Mouse (Mus musculus) erythroid progenitor cell, adult 5-6 weeks (primary cell): ENCODE measurements around the gene Palld. TPM values are rescaled to one million over a fixed set of nuclear protein-coding genes. Genes with fewer than 3 reads are reported as not detected.

ENCODE experiments used
- ATAC-seq: replicated peaks from 2 replicates; pipeline ENCODE4 v1.8.0; 2016; ENCODE audit warnings: moderate number of reproducible peaks, mild to moderate bottlenecking, moderate TSS enrichment, inconsistent platforms; ENCODE audit not compliant: poor library complexity, low FRiP score, severe bottlenecking
- total RNA-seq, 2 experiments: library from RNA; stranded (forward) in 1 of 2; stranded (reverse) in 1 of 2; fragments of 150-400 nt in 1 of 2; fragments of 186-747, 209-891 nt in 1 of 2; gene quantifications; 2 replicates each; pipeline versions ENCODE4 v1.2.3 to v1.2.4; 2015 to 2017; ENCODE audit warnings: low replicate concordance in 2 of 2

Gene Palld
- total RNA-seq (2015; ENCODE audit: low replicate concordance): 0.36 and 3.8 TPM in 2 replicates
- total RNA-seq (2017; ENCODE audit: low replicate concordance): 1.2 TPM in 1 of 2 replicates, not detected in the other

DNA sequence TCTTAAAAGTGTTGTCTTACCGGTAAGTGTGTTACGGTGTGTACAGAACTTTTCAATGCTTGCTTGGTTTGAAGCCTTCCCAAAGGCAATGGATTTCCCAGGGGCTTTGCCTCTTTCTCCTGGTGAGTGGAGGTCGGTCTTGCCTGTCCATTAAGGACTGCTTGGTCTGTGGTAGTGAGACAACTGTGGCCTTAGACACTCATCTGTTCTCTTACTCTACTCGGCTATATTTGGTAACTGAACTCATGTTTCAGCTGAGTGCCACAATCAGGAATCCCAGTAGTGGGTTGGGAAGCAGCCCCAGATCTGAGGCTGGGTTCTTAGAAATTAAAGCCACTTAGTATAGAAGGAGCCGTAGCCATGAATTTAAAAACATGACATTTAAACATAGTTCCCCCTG lies at the start of gene Palld:
Gene Palld, minus strand, starts transcription at position 170 of the 400 bp plus-strand sequence.
- ATAC-seq: no peak

DNA sequence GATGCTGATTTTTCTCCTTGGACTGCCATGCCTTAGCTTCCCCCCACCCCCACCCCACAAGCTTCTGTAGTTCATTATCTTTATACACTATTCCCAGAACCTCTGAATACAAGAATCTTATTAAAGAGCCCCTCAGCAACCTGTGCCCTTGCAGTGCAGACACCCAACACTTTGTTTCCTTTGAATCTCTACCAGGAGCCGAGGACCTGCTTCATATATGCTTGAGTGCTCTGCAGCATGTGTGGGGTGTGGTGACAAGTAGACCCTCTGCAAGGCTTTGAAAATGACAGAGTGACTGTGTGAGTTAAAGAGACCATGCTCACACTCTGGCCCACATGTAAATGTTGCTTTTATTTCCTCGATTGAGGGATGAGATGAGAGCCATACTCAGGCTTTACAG lies 35.1 kb upstream of the Palld start:
- no peak for ATAC-seq

DNA sequence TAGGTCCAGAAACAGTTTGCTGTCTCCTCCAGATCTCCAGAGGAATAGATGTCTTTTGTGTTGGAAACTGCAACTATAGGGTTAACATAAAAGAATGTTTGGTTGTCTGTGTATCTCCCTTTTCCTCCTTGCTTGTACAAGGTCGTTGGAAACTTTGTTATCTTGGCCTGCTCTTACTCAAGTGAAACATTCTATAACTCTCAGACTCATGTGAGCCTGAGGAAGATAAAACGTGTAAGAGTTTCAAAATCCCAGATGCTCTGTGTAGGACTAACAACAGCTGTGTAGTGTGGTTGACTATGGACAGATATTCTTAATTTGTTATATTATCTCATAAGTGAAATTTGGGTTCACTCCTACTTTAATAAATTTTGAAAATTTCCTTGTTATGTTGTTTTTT lies 30.8 kb upstream of the Palld start:
- no peak for ATAC-seq

DNA sequence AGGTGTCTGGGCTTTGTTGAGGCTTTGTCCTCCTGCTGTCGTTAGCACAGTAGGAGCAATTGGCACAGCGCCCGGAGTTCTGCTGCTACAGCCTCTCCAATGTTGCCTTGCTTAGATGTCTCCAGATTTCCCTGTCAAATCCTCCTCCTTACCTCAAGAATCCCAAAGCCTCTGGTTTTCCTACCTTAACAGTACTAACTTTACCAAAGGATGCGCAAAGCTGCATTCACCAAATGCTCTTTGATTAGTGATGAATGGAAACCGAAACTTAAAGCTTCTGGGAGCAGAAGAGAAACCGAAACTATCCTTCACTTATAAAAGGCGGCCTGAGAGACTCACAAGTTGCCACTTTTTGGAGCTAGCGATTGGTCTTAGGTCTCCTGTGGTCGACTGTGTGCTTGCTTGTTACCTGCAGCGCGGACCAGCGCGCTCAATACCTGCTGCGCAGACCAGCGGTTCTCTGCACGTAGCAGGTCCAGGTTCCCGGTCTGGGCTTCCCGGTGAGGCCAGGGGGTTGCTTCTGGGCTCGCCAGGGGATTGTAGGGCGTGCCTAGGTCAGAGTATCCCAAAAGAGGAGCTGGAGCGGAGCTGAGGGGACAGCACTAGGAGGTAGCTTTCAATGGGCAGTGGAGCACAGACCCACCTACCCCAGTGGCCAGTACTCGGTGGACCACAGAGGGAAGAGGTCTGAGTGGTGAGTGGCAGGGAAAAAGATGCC lies 25.4 kb upstream of the Palld start, which contains the start of gene Ddx60:
Gene Ddx60, plus strand, starts transcription at position 311 of the 718 bp plus-strand sequence.
- peak; percentile 64 for ATAC-seq

DNA sequence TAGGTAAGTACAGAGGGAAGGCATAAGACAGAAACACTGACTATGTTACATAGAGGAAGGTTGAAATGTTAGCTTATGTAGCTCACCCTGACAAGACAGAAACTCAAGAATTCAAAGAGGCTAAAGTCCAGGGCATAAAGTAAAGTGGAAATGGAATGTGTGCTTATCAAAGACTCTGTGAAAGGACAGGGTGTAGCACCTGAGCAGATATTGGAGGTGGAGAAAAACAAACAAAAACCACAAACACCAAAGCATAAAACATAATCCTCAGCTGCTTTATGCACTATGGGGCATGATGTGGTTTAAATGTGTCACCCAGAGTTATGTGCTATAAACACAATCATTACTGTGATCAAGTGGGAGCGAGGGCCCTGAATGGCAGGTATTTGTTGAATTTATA lies 22.0 kb upstream of the Palld start:
- ATAC-seq: no peak

DNA sequence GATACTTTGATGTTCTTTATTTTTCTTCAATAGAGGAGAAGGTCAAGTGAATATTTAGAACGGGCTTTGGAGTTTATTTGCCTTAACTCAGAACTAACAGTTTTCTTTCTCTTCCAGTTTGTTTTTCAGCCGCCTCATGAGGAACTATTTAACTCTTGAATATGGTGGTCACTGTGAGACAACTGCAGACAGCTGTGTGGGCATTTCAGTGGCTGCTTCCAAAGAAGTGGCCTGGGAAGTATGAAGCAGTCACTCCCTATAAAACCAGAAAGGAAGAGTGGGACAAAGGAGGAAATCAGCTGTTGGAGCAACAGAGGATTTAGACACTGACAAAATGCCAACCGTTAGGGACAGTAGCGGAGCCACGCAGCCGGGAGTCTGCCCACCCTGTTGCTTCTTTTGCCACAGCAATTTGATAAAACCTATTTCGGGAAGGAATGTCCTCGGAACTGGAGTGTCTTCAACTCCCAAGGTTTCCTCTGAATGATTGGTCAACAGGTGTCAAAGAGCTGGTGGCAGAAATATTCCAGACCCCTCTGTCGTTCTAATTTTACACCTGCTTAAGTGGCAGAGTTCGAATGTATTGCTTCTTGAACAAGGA lies 19.1 kb upstream of the Palld start:
- no peak for ATAC-seq

DNA sequence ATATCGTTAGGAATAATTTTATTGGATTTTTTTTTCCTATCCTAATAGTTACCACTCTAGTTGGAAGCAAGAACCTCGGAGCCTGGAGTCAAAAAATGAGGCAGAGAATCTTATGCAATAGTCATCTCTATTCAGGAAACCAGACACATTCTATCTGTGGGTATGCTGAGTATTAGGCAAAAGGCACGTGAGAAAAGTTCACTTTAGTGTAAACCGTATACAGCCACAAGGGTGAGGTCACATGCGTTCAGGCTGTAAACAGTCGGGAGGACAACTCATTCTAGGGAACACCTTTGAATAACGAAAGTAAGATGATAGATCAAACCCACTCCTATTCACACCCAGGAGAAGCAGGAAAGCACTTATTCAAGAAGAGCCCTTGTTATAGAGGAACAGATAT lies 17.9 kb upstream of the Palld start:
- no peak for ATAC-seq

DNA sequence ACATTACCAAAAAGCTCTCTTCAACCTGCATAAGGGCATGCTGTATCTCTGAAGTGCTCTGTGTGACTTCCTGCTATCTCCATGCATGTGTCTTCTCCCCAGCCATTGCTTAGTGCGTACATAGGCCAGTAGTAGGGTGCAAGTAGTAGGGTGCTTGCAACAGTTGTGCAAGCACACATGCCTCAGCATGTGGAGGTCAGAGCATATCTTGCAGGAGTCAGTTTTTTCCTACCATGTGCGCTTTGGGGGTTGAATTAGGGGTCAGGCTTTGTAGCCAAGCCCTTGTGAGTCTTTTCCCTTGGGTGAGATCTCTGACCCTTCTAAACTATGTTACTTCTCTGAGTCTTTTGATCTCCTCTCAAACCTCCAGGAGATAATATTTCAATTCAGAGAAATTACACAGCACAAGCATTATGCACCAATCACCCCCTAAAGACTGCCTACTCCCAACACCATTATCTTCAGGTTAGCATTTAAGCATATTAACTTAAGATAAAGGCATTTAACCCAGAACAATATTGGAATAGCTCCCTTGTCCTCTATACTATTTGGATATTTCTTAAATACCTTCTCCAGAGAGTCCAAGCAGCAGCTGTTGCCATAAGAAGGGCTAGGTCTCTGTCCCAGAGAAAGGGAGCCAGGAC lies 16.8 kb upstream of the Palld start:
- ATAC-seq: no peak

DNA sequence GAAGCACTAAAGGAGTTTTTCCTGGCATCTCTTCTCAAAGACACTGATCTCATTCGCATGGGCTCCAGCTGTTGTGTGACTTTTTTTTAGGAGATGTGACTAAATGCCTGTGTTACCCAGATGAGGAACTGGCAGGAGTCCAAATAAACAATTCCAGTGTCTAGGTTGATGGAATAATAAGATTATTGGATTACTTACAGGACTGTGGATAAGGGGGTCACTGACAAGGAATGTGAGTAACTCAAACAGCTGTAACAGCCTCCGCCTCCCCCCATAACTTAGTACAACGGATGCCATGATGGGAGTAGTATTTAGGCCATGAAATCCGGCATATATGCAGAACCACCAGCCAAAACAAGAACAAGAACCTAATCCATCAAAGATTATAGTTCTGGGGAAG lies 14.8 kb upstream of the Palld start:
- no peak for ATAC-seq

DNA sequence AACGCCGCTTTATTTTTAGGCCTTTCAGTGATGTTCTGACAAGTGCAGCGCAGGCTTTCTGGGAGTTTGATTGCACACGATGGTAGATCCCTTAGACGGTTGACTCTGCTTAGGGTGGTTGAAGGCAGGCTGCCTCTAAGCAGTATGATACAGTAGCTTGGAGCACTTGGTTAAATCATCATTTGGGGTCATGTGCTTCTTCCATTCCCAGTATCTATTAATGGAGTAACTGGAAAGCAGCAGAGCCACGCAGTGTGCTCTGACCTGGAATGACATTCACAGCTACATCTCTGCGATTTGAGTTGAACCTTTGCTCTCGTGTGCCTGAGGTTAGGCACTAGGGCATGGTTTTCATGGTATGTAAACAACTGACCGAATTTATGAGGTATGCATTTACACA lies 11.5 kb upstream of the Palld start:
- ATAC-seq: no peak

DNA sequence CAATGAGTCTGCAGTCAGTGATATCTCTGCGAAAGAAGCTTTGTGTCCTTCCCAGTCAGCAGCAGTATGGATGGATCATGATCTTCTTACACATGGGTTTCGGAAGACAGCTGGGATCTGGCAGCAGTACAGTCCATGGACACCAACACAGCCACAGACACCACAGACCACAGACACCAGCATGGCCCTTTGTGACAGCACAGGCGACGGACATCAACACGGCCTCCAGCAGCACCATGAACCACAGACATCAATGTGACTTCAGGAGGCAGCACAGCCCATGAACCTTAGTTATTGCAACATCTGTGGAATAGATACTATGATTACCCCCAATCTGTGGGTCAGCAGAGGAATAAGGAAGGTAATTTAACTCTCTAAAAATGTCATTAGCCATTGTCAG lies 10.3 kb upstream of the Palld start:
- no peak for ATAC-seq

DNA sequence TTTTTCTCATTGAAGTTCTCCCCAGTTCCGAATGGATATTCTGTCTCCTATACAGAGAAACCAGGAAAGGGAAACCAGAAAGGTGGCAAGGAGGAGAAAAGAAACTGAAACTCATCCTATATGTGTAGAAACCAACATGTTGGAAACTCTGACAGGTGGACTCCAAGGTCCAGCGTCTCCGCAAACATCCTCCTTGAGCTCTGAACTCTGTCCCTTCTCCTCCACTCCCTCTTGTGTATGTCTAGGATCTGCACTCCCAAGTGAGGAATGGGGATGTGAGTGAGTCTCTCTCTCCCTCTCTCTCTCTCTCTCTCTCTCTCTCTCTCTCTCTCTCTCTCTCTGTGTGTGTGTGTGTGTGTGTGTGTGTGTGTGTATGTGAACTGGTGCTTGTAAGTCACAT lies 6.8 kb upstream of the Palld start:
- ATAC-seq: no peak

DNA sequence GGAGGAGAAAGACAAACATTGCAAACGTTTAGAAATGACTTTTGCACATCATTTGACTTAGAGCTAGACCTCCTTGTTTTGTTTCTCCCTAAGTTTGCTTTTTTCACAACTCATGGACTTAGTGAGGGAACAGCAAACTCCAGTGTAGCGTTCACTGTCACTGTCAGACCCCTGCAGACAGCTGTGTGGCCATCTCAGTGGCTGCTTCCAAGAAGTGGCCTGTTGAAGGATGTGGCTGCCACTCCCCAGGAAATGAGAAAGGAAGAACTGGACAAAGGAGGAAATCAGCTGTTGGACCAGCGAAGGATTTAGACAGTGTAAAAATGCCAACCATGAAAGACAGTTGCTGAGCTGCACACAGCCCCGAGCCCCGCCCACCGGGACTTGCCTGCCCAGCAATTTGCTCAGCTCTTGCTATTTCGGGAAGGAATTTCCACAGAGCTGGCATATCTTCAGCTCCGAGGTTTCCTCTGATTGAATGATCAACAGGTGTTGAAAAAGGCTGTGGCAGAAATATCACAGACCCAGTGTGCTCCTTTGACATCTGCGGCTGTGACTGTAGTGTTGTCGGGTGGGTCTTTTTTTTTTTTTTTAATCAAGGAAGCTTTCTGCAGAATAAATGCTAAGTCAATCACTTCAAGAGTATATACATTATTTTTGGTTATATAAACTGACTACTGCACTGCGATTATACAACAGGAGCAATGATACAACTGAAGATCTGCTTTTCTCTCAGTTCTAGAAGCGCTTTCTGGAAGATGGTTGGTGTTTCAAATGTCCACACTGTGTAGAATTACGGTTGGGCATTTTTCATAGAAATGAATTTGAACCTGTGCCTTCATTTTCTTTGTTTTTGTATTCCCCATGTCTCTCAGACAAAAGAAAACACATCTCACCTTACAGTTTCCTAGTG lies 6.1 kb upstream of the Palld start:
- ATAC-seq: no peak

DNA sequence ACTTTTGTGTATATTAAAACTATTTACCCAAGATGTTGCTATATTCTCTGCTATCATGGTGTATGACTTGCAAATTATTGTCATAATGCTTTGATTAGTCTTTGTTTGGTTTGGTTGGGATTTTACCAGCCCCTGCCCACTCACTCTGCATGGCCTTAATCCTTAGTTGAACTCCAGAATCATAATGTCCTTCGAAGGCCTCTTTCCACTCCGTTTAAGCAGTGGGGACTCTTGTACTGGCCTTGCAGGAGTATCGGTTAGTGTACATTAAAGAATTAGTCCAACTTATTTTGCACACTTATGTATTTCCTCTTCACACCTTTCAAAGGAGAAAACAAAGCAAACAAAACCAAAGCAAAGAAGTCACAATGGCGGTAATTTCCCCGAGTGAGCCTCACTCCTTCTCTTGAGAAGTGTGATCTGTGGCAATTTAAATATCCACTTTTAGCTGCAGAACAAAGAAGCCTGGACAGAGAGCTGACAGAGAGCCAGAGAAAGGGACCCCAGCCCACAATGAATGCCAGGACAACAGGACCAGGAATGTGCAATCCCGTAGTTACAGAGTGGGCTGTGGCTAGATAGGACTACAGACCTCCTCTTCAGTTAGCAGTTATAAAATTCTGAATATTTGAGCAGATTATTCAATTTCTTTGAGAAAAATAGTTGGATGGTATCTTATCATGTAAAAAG lies 1.3 kb downstream of the Palld start:
- no peak for ATAC-seq

DNA sequence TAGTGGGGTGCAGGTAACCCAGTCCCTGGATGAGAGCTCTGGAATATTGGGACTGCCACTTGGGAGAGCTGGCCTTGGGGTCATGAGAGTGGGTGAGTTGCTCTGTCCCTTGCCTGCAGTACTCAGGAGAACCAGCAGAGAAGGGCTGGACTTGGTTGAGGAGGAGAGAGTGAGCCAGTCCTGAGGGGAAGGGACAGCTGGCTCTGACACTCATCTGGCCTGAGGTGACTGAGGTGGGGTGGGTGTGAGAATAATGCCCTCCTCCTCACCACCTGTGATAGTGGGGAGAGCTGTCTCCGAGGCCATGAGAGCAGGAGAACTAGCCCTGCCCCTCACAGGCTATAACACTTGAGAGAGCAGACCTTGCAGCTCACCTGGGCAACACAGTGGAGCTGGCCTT lies 5.1 kb downstream of the Palld start:
- ATAC-seq: no peak

DNA sequence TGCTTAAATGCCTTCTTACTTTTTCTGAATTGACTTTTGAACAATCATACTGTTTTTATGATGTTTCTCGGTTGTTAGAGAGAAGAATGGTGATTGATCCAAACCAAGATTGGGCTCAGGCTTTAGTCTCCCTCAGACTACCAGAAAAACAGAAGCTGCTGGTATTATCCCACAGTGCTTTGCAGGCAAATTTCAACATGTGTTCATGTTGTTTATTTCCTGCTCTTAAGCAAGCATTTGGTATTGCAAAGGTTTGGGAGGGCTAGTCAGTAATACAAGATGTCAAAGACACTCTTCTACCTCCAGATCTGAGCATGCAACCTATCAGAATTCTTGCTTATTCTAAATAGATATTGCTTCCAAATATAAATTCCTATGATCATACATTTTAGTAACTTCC lies 5.7 kb downstream of the Palld start:
- no peak for ATAC-seq

DNA sequence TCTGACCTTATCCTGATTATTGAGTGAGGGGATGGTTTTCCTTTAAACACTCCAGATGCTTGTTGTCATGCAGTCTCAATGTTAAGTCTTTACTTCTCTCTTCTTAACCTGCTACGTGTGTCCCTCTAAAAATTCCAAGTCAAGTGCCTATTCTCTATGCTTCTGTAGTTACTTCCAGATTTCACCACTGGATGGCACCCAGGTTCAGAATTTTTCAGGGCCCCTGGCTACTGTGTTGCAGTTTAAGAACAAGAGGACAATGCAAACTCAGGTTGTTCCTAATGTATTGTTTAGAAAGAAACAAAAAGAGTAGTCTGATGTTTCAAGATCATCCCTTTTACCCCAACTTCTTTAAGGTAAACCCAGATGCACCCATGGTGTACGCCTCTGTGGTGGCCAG lies 8.4 kb downstream of the Palld start:
- no peak for ATAC-seq

DNA sequence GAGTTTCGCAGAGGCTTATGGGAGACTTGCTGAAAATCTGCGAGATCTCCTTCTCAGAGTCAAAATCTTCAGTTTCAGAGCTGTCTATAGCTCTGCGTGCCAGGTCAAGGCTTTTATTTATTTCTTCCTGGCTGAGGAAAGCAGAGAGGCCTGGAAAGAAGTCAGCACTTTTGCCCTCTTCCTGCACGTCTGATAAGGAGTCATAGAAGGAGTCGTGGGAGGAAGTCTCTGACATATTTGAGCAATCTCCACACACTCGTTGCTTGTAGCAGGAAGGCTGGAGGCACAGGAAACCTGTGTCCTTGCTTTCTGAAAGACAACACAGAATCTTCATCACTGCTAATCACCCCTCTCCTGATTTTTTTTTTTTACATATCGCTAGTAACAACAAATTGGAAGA lies 24.9 kb downstream of the Palld start:
- no peak for ATAC-seq

DNA sequence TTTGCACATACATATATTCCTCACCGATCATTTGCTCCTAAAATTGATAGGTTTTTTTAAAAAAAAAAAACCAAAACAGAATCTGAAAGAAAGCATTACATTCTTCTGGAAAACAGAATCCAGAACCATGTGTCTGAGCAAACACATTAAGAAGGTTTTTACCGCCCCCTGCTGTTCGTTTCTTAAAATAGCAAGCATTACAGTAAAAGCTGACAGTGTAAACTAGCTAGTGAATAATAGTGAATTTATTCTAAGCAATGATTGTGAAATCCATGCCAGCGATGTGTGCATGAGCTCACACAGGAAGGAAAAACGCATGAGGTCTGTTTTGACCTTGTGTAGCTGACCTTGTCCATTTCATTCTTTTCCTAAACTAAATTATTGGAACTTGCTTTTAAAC lies 27.2 kb downstream of the Palld start:
- ATAC-seq: no peak

DNA sequence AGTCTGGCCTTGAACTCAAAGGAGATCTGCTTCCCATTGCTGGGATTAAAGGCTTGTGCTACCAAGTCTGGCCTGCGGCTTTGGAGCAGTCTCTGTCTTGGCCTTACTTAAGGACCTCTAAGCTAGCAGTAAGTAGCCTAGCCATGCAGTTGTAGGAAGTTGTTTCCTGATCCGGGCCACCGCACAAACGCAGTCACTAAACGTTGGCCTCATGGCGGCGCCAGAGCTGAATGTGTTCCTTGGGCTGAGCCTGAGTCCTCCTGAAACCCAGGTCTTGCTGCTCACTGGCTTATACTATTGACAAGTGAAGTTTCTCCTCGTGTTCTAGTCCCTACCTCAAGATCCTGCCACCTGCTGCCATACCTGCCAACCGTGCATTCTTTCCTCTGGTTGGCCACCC lies 28.5 kb downstream of the Palld start:
- no peak for ATAC-seq
